Comparison of ENCODE assay signal across 10 mouse cellular contexts in genomic region chr1:137617513-137617912, GRCm38 (mm10).
A peak's percentile ranks its signal among the peaks of the same experiment; 100 is the strongest.
DNase-seq lines count a peak whose midpoint lies in the region; ATAC-seq and TF ChIP-seq lines count a peak whose summit lies in the region.
"Had no signal": no experiment of that assay in that cellular context is flagged by ENCODE, and none has a peak within 500 bp of the region (broad histone marks: within the 10 kb centered on the region; RNA-seq: fewer than 3 reads in every experiment).

No protein-coding gene starts in this region.

- no peaks in the 10 kb centered on the region for H3K9me3 ChIP-seq in limb, embryonic 14.5 days (ENCODE audit: control insufficient read depth, low read length)
- no peaks in the 10 kb centered on the region for H3K9me3 ChIP-seq in limb, embryonic 10.5 days (replicated peaks)
- no peaks in the 10 kb centered on the region for H3K9me3 ChIP-seq in heart, postnatal 0 days (replicated peaks; ENCODE audit: control insufficient read depth, low read length)
- H3K9me3 ChIP-seq: liver, embryonic 15.5 days had no signal

- peak; percentile 12 for DNase-seq in cerebellum, adult 11-12 months
- DNase-seq in cerebellum, adult 11 months = no peak
- DNase-seq in limb, embryonic 14.5 days (ENCODE audit: low spot score) = peak; percentile 23
- DNase-seq in limb, embryonic 10.5 days (ENCODE audit: low spot score) = no peak
- DNase-seq in heart, postnatal 0 days (ENCODE audit: low spot score) = peak; percentile 76
- peak; percentile 59 for DNase-seq in telencephalon, adult 2 months (ENCODE audit: low read depth, low spot score)
- DNase-seq in ovary, postnatal 10 days (ENCODE audit: low spot score) = no peak
- no peak for DNase-seq in retina, embryonic 14.5 days (ENCODE audit: low spot score)

- H3K9ac ChIP-seq in limb, embryonic 14.5 days (ENCODE audit: low read depth, low read length, severe bottlenecking) = no peak overlapping the region
- H3K9ac ChIP-seq in heart, postnatal 0 days (replicated peaks; ENCODE audit: low read depth, low read length) = no peak overlapping the region
- H3K9ac ChIP-seq: liver, embryonic 15.5 days had no signal

- H3K27me3 ChIP-seq in limb, embryonic 14.5 days (ENCODE audit: control insufficient read depth, insufficient read depth, low read length) = no peaks in the 10 kb centered on the region
- no peaks in the 10 kb centered on the region for H3K27me3 ChIP-seq in limb, embryonic 10.5 days (ENCODE audit: low read depth, poor library complexity, severe bottlenecking)
- no peaks in the 10 kb centered on the region for H3K27me3 ChIP-seq in heart, postnatal 0 days (ENCODE audit: control insufficient read depth, insufficient read depth, low read length)
- H3K27me3 ChIP-seq: liver, embryonic 15.5 days had no signal

- TF ChIP-seq POLR2A in limb, embryonic 14.5 days (IDR thresholded peaks at IDR 0.05; ENCODE audit: borderline replicate concordance, extremely low read depth, insufficient read depth, insufficient read length) = no peak

- ATAC-seq in limb, embryonic 14.5 days (ENCODE audit: low FRiP score, low read depth) = no peak
- peak; percentile 74 for ATAC-seq in heart, postnatal 0 days (ENCODE audit: insufficient read depth, low read depth)
- ATAC-seq: intestine, embryonic 16.5 days had no signal

- no peaks in the 10 kb centered on the region for H3K36me3 ChIP-seq in limb, embryonic 14.5 days (ENCODE audit: control insufficient read depth, insufficient read depth, low read length)
- H3K36me3 ChIP-seq in limb, embryonic 10.5 days = no peaks in the 10 kb centered on the region
- H3K36me3 ChIP-seq in heart, postnatal 0 days (replicated peaks; ENCODE audit: control insufficient read depth, insufficient read depth, low read length) = no peaks in the 10 kb centered on the region
- H3K36me3 ChIP-seq: liver, embryonic 15.5 days had no signal

- WGBS in limb, embryonic 14.5 days = 58% methylated on average over 5 of the region's 5 CpGs
- WGBS in limb, embryonic 10.5 days = 81% methylated on average over 5 of the region's 5 CpGs
- WGBS in heart, postnatal 0 days = 10% methylated on average over 5 of the region's 5 CpGs

- no peak overlapping the region for H3K4me2 ChIP-seq in limb, embryonic 14.5 days (replicated peaks; ENCODE audit: low read depth, low read length, severe bottlenecking)
- H3K4me2 ChIP-seq in heart, postnatal 0 days (ENCODE audit: low read depth, low read length) = no peak overlapping the region
- H3K4me2 ChIP-seq: liver, embryonic 15.5 days had no signal

- no peak overlapping the region for H3K4me3 ChIP-seq in limb, embryonic 14.5 days (replicated peaks; ENCODE audit: low read length)
- H3K4me3 ChIP-seq in limb, embryonic 10.5 days = no peak overlapping the region
- no peak overlapping the region for H3K4me3 ChIP-seq in heart, postnatal 0 days (ENCODE audit: low read depth, low read length)
- H3K4me3 ChIP-seq: liver, embryonic 15.5 days had no signal

- TF ChIP-seq EP300 in heart, postnatal 0 days (IDR thresholded peaks at IDR 0.05; ENCODE audit: low read depth) = no peak

- peaks cover 8% of the 10 kb centered on the region; the same call in 1 of the 2 replicates for H3K4me1 ChIP-seq in limb, embryonic 14.5 days (ENCODE audit: control insufficient read depth, insufficient read depth, low read length)
- H3K4me1 ChIP-seq in limb, embryonic 10.5 days = no peaks in the 10 kb centered on the region
- peaks cover 11% of the 10 kb centered on the region; the same call in 1 of the 2 replicates for H3K4me1 ChIP-seq in heart, postnatal 0 days (ENCODE audit: control insufficient read depth, insufficient read depth)
- H3K4me1 ChIP-seq: liver, embryonic 15.5 days had no signal

- no peak for TF ChIP-seq CTCF in heart, postnatal 0 days (IDR thresholded peaks at IDR 0.05; ENCODE audit: low read depth)

- H3K27ac ChIP-seq in limb, embryonic 14.5 days (replicated peaks; ENCODE audit: low read depth, low read length) = no peak overlapping the region
- H3K27ac ChIP-seq in limb, embryonic 10.5 days = no peak overlapping the region
- no peak overlapping the region for H3K27ac ChIP-seq in heart, postnatal 0 days (ENCODE audit: low read depth)
- H3K27ac ChIP-seq: liver, embryonic 15.5 days had no signal

Comparison
In these comparisons a context has a peak if more than half of its experiments do, and no peak if none do; other contexts are left out.
1. DNase-seq: peak in cerebellum, adult 11-12 months (single experiment), limb, embryonic 14.5 days (single experiment), heart, postnatal 0 days (single experiment) and telencephalon, adult 2 months (single experiment); none in cerebellum, adult 11 months (single experiment), limb, embryonic 10.5 days (single experiment), ovary, postnatal 10 days (single experiment) and retina, embryonic 14.5 days (single experiment).